Mouse (Mus musculus): ENCODE data around the gene Cnot3.
"Not testable (repeated sequence)": the region's sequence is repeated elsewhere in the genome, so short reads cannot be mapped to it uniquely, and the experiment has no call there.

Gene Cnot3

DNA sequence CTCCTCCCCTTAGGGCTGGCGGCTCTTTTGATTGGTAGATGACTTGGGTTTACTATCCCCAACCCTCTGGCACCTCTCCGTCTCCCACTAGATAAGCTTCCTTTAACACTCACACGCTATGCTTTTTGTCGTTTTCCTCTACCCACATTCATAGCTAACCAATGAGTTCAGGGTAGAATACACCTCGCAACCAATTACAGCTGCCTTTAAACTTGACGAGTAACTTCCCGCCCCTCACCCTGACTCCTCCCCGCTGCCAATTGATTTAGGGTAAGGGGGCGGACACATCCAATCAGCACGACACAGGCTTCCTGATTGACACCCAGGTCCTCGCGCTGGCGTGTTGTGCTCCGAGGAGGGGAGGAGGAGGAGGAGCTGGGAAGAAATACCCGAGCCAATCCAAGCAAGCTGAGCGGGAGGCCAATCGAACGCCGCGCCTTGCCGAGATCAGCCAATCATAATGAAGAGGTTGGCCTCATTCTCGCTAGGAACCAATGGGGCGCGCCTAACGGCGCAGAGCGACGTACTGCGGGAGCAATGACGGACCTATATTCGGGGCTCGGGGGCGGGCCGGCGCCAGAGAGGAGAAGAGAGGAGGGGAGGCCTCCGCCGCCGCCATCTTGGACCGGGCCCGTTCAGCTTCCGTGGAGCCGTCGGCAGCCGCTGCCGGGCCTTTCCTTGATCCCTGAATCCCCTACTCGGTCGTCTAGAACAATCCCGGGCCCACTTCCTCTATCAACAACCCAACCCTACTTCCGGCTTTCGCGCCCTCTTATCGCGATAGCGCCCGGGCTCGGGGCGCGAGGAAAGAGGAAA, at the start of gene Cnot3:
TSS of gene Cnot3 (plus strand) at position 597 of the 816 bp plus-strand sequence.
- DNase-seq: peak; percentile 95 to 99

- DNase-seq: not testable (repeated sequence)
Measured at GRCm38 (mm10) chr7:3597755-3598154, 47.3 kb upstream of the Cnot3 start.

GRCm38 (mm10) chr7:3601119-3601518, 43.9 kb upstream of the Cnot3 start:
- peak; percentile 22 to 47 for DNase-seq

DNA sequence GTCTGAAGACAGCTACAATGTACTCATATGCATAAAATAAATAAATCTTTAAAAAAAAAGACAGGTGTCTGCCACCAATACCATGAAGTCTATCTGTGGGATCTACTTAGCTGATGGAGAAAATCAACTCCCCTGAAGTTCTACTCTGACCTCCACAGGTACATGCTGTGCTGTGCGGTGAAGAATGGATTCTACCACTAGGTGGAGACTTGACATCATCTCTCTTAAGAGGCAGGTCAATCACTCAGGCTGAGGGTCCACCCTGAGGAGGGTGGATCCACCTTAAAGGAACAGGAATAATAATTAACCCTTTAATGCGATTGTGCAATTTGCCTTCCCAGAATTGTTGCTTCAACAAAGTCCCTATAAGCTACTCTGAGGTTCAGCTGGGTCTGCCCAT, 38.3 kb upstream of the Cnot3 start:
- peak in 1 of 2 experiments; percentile 11 for DNase-seq

- no peak for DNase-seq
Measured at GRCm38 (mm10) chr7:3607391-3607790, 37.7 kb upstream of the Cnot3 start.

- no peak for DNase-seq
Measured at GRCm38 (mm10) chr7:3608668-3609067, 36.4 kb upstream of the Cnot3 start.

DNA sequence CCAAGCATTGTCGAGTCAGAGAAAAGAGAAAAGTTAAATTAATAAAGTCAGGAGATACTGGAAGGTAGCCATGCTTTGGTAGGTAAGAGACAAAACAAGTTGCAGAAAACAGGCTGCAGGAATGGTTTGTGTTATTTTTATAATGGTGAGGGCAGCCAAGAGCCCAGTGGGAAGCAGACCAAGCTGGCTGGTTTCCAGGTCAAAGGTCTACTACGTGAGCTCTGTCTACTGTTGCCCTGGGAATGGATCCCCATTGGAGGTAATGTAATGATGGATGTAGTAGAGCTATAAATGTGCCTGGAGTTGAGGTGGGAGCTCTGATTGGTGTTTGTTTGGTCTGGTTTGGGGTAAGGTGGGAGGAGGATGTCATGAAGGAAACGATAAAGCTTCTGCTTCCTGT, 36.0 kb upstream of the Cnot3 start:
- no peak for DNase-seq

- no peak for DNase-seq
Measured at GRCm38 (mm10) chr7:3610437-3610836, 34.6 kb upstream of the Cnot3 start.

DNA sequence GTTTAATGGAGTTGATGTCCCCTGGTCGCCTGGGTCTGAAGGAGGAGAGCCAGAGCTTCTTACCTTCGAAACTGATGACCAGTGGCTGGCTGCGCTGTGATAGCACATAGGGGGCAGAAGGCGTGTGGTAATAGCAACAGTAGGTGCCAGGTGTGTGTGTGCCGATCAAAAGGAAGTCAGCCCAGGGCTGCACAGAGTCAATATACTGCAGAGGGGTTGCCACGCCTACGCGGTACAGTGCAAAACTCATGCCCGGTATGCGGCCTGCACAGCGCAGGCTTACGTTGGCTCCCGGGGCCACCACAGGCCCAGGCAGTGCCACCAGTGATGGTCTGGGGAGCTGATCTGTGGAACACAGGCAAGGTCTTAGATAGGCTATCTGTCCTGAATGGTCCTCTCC, 34.1 kb upstream of the Cnot3 start:
- DNase-seq: no peak

- no peak for DNase-seq
Measured at GRCm38 (mm10) chr7:3614021-3614420, 31.0 kb upstream of the Cnot3 start.

DNA sequence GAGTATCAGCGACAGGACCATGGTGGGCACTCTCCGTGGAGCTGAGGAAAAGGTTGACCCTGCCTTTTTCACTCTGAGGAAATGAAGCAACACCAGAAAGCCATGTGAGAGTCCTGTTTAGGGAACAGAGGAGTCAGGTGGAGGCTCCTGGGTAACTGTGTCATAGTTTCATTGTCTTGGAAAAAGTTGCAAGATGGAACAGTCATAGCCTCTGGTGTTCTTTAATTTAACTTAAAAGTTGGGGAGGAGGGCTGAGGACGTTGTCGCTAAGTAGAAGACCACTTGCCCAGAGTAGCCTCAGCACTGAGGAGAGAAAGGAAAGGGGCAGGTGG, 29.0 kb upstream of the Cnot3 start, which contains the start of gene Oscar:
TSS of gene Oscar (minus strand) at position 101 of the 332 bp plus-strand sequence.
- DNase-seq: no peak

- DNase-seq: peak in 1 of 2 experiments; percentile 24
Measured at GRCm38 (mm10) chr7:3616389-3617241, 28.5 kb upstream of the Cnot3 start.

GRCm38 (mm10) chr7:3617242-3617995, 27.6 kb upstream of the Cnot3 start, which contains the start of gene Ndufa3:
Ndufa3 (plus strand) TSS chr7:3617373.
- peak; percentile 84 to 91 for DNase-seq

GRCm38 (mm10) chr7:3629030-3629429, 16.0 kb upstream of the Cnot3 start:
- DNase-seq: peak in 1 of 2 experiments; percentile 14

GRCm38 (mm10) chr7:3629543-3630477, 15.3 kb upstream of the Cnot3 start, which contains the start of the genes Tfpt and Prpf31:
Tfpt (minus strand) TSS chr7:3629929.
Prpf31 (plus strand) TSS chr7:3629985.
- peak; percentile 89 for DNase-seq

- no peak for DNase-seq
Measured at GRCm38 (mm10) chr7:3630478-3630815, 14.6 kb upstream of the Cnot3 start.

- no peak for DNase-seq
Measured at GRCm38 (mm10) chr7:3643412-3643811, 1.7 kb upstream of the Cnot3 start.

- no peak for DNase-seq
Measured at GRCm38 (mm10) chr7:3643843-3644242, 1.2 kb upstream of the Cnot3 start.

GRCm38 (mm10) chr7:3644348-3644671, 758 bp upstream of the Cnot3 start:
- peak; percentile 93 to 94 for DNase-seq

DNA sequence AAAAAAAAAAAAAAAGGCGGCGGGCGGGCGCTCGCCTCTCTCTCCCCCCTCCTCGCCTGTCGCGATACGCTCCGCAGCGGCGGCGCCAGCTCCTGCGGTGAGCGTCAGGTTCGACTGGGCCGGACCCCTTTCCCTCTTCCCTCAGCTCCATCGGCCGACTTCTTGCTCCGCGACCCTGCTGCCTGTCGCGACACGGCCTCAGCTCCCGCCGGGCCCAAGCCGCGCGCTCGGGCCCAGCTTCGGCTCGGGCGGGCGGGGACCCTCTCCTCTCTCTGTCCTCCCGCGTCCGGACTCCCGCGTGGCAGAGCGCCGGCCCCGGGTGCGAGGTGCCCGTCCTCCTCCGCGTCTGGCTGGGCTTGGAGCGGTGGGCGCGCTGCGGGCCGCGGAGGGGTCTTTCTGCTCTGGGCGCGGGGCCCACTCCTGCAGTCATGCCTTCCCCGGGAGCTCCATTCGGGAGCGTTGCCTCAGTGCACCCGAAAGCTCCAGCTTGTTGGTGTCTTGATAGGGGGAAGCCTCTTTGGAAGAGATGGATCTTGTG, 489 bp downstream of the Cnot3 start:
- DNase-seq: no peak

- DNase-seq: no peak
Measured at GRCm38 (mm10) chr7:3646188-3646587, 1.1 kb downstream of the Cnot3 start.

GRCm38 (mm10) chr7:3646641-3647040, 1.6 kb downstream of the Cnot3 start:
- DNase-seq: no peak
